Mouse (Mus musculus): ENCODE data around the gene Astn2.

Gene Astn2

GRCm38 (mm10) chr4:66314806-66315484, 89.5 kb downstream of the Astn2 start:
- no peak for ATAC-seq (ENCODE audit: insufficient number of reproducible peaks, low FRiP score, low TSS enrichment)

DNA sequence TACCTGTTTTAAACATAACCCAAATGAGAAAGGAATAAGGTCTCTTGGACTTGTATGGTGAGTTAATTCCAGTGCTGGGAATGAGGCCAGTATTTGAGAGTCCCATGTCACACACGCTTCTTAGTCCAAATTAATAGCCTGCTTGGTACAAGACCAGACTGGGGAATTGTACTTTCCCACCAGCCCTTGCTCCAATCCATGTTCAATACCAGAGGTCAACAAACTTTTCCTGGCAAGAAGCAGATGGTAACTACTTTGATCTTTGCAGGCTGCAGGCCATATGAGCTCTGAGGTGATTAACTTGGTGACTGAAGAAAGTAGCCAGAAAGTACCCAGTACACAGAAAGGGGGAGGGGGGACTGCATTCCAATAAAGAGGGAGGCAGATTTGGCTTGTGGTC, 91.7 kb downstream of the Astn2 start:
- ATAC-seq (ENCODE audit: insufficient number of reproducible peaks, low FRiP score, low TSS enrichment): no peak

GRCm38 (mm10) chr4:66310315-66311020, 93.9 kb downstream of the Astn2 start:
- no peak for ATAC-seq (ENCODE audit: insufficient number of reproducible peaks, low FRiP score, low TSS enrichment)

DNA sequence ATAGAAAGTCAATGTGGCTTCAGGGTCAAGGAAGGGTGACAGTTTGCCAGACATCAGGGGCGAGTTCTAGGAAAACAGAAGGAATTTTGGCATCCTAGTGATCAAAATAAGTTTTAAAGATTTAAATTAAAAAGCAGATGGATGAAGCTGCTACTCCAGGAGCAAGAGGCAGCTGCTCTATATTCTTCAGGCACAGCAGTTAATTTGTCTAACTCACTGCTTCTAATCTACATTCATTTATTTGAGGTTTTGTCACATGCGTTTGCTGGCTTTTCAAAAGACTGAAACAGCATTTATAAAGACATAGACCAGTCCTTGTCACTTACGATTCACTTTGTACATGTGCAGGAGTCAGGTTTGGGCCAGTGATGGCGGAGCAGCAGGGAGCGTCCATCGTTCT, 98.0 kb downstream of the Astn2 start:
- ATAC-seq (ENCODE audit: insufficient number of reproducible peaks, low FRiP score, low TSS enrichment): no peak

- ATAC-seq (ENCODE audit: insufficient number of reproducible peaks, low FRiP score, low TSS enrichment): peak; percentile 77
These were observed 101.6 kb downstream of the Astn2 start for GRCm38 (mm10) chr4:66302686-66303310.

GRCm38 (mm10) chr4:66285034-66285433, 119.4 kb downstream of the Astn2 start:
- ATAC-seq (ENCODE audit: insufficient number of reproducible peaks, low FRiP score, low TSS enrichment): peak; percentile 70; the same call in 1 of the 2 replicates

GRCm38 (mm10) chr4:66276096-66276495, 128.3 kb downstream of the Astn2 start:
- ATAC-seq (ENCODE audit: insufficient number of reproducible peaks, low FRiP score, low TSS enrichment): no peak

GRCm38 (mm10) chr4:66271550-66272117, 132.8 kb downstream of the Astn2 start:
- ATAC-seq (ENCODE audit: insufficient number of reproducible peaks, low FRiP score, low TSS enrichment): no peak

- ATAC-seq (ENCODE audit: insufficient number of reproducible peaks, low FRiP score, low TSS enrichment): no peak
These were observed 140.4 kb downstream of the Astn2 start for GRCm38 (mm10) chr4:66264031-66264430.

- no peak for ATAC-seq (ENCODE audit: insufficient number of reproducible peaks, low FRiP score, low TSS enrichment)
These were observed 143.1 kb downstream of the Astn2 start for GRCm38 (mm10) chr4:66261276-66261675.

GRCm38 (mm10) chr4:66258905-66259304, 145.5 kb downstream of the Astn2 start:
- no peak for ATAC-seq (ENCODE audit: insufficient number of reproducible peaks, low FRiP score, low TSS enrichment)

DNA sequence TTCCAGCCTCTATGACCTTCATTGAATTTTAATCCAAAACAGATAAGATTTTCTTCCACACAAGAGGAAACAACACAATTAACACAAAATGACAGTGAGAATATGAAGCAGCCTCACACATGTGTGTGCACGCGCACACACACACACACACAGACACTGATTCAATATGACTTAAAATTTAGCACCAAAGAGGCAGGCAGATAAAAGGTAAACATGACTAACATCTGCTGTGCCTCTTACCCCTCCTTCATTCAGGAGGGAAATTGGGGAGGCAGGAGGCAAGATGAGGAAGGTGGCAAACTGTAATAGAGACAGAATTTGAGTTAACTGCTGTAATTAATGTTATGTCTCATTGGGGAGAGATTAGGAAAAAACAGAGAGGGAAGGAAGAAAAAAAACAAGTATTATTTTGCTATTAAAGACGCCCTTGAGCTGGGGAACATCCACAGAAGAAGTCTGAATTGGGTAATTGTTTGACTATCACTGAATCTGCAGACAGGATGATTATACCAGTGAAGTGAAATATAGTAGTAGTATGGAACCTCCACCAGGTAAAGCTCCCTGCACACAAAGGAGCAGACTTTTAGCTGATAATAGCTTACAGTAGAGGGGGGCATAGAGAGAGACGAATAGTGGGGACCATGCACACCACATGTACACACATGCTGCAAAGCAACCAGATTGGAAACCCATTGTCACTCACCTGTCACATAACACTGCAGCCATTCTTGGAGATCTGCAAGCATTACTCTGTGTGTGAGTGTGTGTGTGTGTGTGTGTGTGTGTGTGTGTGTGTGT, 149.5 kb downstream of the Astn2 start:
- no peak for ATAC-seq (ENCODE audit: insufficient number of reproducible peaks, low FRiP score, low TSS enrichment)

- ATAC-seq (ENCODE audit: insufficient number of reproducible peaks, low FRiP score, low TSS enrichment): no peak
These were observed 155.9 kb downstream of the Astn2 start for GRCm38 (mm10) chr4:66248521-66248920.

- peak; percentile 80 for ATAC-seq (ENCODE audit: insufficient number of reproducible peaks, low FRiP score, low TSS enrichment)
These were observed 161.7 kb downstream of the Astn2 start for GRCm38 (mm10) chr4:66242683-66243082.

DNA sequence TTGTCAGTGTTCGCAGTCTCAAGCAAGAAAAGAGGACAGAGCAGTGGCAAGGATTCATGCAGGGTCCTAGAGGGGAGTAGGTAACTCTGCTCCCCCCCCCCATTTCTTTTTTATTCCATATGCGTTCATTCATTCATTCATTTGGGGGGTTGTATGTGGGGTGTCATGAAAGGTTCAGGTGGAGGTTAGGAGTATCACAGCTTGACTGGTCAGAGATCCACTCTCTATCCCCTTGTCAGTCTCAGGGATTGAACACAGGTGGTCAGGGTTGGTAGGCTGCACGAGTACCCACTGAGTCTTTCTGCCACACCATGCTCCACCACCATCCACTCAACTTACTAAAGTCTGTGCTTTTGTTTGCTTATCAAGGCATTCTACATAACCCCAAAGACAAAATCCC, 171.6 kb downstream of the Astn2 start:
- ATAC-seq (ENCODE audit: insufficient number of reproducible peaks, low FRiP score, low TSS enrichment): no peak

- peak; percentile 64; the same call in 1 of the 2 replicates for ATAC-seq (ENCODE audit: insufficient number of reproducible peaks, low FRiP score, low TSS enrichment)
These were observed 172.1 kb downstream of the Astn2 start for GRCm38 (mm10) chr4:66232350-66232749.

GRCm38 (mm10) chr4:66230735-66231134, 173.7 kb downstream of the Astn2 start:
- ATAC-seq (ENCODE audit: insufficient number of reproducible peaks, low FRiP score, low TSS enrichment): no peak

DNA sequence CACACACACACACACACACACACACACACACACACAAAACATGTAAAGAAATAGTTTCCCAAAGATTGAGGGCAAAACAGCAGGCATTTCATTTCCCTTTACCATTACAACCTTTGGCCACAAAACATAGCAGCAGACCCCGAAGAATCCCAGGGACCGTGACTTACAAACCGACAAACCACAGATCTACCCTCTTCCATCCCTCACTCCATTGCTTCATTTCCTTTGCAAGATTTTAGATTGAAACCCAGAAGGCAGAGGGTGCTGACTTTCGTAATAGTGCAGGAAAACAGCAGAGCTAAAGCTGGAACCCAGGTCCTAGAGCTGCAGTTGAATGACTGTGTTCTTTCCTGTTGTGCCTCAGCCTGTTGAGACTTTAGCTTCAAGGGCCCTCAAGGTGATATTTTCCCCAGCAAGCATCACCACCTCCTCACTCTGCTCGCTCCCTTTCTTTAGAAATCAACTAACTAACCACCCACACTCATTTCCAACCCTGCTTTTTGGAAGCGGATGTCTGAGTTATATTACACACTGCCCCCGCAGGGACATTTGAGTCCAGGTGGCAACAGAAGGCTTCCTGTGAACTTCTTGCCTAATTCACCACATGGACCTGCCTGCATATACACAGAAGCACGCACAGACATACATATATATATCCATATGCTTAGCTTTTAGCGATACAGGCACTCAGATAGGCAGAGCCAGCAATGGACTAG, 181.7 kb downstream of the Astn2 start:
- peak; percentile 68 for ATAC-seq (ENCODE audit: insufficient number of reproducible peaks, low FRiP score, low TSS enrichment)

- ATAC-seq (ENCODE audit: insufficient number of reproducible peaks, low FRiP score, low TSS enrichment): peak; percentile 94
These were observed 189.2 kb downstream of the Astn2 start for GRCm38 (mm10) chr4:66215170-66215618.

DNA sequence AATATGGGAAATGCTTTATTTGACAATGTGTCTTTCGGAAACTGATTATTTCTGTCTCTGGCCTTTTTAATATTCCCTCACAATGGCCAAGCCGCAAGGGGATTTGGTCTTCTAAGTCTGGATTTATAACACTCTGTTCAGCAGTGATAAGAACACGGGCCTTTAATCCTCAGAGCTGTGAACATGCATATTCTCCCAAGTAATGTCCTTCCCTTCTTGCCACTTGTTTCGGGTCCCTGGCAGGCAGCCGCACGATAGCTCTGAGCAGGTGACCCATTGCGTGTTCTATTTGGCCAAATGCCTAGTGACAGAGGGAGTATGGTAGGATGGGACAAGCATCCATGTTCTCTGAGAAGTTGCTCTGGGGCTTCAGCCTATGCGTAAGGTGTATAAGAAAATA, 214.8 kb downstream of the Astn2 start:
- ATAC-seq (ENCODE audit: insufficient number of reproducible peaks, low FRiP score, low TSS enrichment): no peak
